Mouse (Mus musculus) left cerebral cortex, adult 9 months (tissue): ENCODE measurements around the gene 1810010H24Rik.
A peak's percentile ranks its signal among the peaks of the same experiment; 100 is the strongest.
"Not testable (repeated sequence)": the region's sequence is repeated elsewhere in the genome, so short reads cannot be mapped to it uniquely, and the experiment has no call there.

Source experiments
- DNase-seq, 2 experiments: peaks; one replicate each; pipeline ENCODE4 v3.0.0; 2022; ENCODE audit warnings: low spot score in 2 of 2

1810010H24Rik gene

DNA sequence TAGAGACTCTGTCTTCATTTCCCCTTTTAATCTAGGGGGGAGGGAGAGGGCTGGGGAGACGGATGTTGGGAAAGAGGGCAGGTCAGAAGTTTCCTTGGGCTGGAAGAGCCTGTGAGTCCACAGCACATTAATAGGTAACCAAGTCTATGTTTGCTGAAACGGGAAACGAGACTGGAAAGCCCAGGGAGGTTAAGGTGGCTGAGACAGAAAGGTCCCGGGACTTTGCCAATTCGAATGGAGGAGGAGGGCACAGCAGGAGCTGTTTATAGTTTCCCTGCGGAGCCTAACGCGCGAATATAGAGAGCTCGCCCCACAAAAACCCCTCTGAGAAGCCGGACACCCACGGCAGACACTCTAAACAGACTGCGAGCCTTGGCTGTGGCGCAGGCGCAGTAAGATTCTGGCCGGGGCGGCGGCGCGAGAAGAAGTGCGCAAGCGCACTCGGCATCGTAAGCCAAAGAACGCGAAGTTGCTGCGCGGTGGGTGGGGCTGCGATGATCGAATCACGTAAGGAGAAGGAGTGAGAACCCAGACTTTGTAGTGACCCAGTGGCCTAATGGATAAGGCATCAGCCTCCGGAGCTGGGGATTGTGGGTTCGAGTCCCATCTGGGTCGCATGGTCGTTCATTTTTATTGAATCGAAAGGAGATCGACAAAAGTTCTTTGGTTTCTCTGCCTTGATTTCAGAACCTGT, 13.0 kb upstream of the 1810010H24Rik start:
- DNase-seq = peak; percentile 93 to 99

DNA sequence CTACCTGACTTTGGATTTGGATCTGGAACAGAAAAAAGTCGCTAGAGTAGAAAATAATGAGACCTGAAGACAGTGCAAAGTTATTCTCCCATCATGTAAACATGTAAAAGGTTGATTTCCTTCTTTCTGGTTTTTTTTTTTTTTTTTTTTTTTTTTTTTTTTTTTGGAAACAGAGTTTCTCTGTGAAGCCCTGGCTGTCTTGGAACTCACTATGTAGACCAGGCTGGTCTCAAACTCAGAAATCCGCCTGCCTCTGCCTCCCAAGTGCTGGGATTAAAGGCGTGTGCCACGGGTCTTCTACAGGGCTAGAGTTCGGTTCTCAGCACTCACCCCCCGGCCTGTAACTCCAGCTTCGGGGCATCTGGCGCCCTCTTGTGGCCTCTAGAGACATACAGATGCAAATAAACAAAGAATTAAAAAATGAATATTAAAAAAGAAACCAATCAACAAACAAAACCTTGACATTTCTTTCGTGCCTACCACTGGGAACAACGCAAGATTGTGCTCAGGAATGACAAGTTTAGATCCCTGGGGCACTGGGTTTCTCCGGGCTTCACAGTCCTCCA, 11.4 kb upstream of the 1810010H24Rik start:
- DNase-seq = no peak

DNA sequence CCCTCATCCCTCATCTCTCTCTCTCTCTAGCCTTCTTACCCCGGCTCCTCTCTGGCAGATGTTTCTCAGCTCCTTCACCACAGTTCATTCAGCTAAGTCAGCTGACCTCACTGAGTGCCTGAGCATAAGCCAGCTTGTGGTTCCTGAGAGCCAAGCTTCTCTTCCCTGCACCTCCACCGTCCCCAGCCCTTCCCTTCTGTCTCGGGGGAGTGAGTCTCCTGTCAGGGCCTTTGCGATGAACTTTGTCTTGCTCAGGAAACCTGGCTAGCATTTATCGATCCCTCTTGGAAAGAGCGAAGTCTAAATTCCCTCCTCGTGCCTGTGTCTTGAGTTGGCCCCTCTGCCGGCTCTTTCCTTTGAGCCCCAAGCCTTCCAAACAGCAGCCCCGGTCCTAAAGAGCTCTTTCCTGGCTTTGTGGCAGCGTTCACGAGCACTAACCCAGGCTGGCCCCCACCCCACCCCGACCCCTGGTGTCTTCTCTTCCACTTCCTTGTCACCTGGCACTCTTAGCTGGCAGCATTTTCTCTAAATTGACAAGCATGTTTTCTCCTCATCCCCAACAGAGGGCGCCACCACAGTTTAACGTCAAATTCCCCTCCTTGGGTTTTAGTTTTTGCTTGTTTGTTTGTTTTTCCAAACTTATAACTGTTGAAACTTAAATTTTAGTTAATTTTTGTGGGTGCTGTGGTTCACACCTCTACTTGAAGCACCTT, 10.7 kb upstream of the 1810010H24Rik start:
- DNase-seq = no peak

DNA sequence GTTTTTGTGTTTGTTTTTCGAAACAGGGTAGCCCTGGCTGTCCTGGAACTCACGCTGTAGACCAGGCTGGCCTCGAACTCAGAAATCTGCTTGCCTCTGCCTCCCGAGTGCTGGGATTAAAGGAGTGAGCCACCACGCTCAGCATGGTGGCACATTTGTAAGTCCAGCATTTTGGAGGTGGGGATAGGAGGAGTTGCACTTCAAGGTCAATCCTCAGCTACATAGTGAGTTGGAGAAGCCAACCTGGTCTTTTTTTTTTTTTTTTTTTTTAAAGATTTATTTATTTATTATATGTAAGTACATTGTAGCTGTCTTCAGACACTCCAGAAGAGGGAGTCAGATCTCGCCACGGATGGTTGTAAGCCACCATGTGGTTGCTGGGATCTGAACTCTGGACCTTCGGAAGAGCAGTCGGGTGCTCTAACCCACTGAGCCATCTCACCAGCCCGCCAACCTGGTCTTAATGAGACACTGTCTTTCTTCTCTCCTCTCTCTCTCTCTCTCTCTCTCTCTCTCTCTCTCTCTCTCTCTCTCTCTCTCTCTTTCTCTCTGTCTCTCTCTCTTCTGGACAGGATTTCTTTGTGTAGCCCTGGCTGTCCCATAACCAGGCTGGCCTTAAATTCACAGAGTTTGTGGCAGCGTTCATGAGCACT, 9.8 kb upstream of the 1810010H24Rik start:
- DNase-seq = not testable (repeated sequence)

DNA sequence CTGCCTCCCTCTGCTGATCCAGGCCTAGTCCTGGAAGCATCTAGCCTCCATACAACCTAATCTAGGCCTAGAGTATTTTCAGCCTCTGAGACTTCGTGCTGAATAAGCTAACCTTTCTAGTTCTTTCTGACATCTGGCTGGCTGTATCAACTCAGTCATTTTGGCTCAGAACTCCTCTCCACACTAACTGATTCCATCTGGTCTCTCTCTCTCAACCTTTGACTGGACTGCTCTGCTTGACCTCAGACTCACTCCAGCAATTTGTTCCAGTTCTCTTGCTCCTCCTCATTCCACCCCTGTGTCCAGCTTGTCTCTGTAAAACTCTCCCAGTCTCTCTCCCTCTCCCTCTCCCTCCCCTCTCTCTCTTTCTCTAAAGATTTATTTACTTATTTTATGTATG, 8.6 kb upstream of the 1810010H24Rik start:
- no peak for DNase-seq

DNA sequence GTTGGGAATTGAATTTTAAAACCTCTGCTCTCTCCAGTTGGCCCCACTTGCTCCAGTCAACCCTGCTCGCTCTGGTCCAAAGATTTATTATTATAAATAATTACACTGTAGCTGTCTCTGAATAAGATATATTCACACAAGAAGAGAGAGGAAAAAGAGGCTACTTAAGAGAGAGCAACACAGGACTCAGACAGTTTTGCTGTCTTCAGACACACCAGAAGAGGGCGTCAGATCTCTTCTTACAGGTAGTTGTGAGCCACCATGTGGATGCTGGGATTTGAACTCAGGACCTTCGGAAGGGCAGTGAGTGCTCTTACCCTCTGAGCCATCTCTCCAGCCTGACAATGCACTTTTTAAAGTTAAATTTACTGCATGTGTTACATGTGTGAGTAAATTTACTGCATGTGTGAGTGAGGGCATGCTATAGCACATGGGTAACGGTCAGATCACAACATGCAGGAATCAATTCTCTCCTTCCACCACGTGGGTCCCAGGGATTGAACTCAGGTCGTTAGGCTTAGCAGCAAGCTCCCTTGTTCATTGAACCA, 8.1 kb upstream of the 1810010H24Rik start:
- DNase-seq = no peak

DNA sequence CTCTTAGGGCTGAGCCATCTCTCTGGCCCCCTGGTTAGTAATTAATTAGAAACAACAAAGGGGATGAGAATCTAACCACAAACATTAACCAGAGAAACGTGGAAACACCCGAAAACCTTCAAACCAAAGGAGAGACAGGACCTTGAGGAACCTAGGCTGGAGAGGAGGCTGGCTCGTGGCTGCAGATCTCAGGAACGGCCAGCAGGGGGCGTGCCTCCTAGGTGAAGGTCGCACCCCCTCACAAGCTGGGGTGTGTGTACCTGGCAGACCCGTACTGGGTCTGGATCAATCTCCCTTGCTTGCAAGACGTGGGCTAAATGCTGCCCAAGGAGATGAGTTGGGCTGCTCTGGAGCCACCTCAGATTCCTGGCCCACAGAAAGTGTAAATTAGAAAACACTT, 6.9 kb upstream of the 1810010H24Rik start:
- DNase-seq = no peak

DNA sequence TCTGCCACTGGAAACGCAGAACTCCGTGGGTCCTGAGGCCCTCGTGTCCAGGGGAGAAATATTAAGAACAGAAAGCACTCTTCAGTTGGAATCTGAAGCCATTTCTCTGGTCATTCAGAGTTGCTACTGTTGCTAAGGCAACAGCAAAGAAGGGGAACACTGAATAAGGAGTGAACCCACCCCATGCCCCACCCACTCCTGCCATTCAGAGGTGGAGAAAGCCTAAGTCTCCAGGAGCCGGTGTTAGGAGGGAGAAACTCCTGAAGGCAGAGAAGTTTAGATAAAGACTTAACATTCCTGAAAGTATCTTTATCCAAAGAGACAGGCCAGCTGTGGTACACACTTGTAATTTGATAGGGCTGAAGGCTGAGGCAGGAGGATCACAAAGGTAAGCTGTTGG, 6.2 kb upstream of the 1810010H24Rik start:
- no peak for DNase-seq

DNA sequence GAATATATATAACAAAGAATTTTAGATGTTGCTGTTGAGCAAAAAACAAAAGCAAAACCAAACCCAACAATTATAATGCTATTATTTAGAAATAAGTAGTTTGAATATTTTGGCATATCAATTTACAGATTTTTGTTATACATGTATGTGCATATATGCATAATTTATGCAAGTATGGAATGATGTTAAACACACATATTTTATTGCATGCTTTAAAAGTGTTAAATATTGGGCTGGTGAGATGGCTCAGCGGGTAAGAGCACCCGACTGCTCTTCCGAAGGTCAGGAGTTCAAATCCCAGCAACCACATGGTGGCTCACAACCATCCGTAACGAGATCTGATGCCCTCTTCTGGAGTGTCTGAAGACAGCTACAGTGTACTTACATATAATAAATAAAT, 5.8 kb upstream of the 1810010H24Rik start:
- DNase-seq = not testable (repeated sequence)

DNA sequence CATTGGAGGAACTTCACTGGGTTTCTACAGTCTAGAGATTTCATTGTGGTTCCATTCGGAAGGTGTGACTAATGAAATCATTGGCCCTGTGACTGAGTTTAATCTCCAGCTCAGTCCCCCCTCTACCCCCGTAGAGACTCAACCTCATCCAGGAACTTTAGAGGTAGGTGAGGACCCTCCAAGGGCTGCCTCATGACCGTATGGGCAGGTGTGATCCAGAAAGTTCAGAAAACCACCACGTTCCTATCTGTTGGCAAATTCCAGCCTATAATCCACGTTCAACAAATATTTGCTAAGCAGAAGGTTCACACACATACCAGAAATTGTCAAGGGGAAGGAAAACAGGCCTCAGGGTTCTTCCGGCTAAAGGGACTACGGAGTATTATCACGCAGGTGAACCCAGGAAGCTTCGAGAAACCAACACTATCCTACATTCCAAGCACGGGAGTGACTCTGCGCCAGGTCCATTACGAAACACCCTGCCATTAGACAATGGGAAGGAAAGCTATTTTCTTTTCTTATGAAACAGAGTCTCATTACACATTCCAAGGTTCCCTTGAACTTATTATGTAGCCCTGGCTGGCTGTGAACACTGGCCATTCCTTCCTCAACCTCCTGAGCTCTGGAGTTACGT, 3.3 kb upstream of the 1810010H24Rik start:
- DNase-seq = no peak

DNA sequence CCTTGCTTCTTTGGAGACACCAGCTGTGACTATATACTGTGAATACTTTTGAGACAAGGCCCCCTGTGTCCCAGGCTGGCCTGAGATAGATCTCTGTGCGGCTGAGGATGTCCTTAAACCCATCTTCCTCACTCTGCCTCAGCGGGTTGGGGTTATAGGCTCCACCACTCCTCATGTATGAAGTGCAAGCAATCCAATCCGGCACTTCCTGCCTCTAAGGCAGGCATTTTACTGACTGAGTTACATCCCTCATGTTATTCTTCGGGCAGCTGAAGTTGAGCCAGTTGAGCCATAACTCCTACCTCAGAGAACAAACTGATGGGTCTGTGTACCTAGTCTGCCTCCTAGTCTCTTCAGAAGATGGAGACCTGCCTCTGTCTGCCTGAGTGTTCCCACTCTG, 1.1 kb upstream of the 1810010H24Rik start:
- DNase-seq = no peak

DNA sequence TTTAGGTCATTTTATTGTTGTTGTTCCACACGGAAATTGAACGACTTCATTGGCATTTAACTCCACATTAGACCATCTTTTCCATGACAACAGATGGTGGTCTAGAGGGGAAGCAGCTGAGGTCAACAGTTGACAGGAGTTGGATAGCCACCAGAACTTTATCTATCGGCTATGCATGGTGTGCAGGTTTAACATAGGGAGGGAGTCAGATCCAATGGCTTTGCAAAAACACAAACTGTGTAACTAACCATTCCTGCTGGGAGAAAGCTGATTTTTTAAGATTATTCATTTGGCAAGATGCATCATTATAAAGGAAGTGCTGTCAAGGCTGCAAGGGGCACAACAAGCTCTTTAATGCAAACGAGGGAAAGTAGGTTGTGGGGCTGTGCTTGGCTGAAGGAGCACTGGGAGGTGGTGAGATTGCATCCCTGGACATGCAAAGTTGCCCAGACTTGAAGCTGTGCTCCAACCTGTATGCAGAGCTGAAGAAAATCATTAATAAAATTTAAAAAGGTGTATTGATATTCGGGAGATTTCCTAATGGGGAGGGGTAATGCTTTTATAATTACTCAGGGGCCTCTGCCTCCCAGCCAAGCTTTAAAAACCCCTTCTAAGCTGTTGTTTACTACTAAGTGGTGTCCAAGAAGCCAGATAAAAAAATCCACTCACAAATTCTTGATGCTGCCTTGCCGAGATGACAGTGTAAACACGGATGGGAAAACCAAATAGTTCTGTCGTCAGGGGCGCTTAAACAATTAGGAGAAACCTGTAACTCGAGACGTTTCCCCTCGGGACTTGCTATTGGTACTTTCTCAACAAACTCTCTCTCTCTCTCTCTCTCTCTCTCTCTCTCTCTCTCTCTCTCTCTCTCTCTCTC, 1.3 kb downstream of the 1810010H24Rik start:
- no peak for DNase-seq

DNA sequence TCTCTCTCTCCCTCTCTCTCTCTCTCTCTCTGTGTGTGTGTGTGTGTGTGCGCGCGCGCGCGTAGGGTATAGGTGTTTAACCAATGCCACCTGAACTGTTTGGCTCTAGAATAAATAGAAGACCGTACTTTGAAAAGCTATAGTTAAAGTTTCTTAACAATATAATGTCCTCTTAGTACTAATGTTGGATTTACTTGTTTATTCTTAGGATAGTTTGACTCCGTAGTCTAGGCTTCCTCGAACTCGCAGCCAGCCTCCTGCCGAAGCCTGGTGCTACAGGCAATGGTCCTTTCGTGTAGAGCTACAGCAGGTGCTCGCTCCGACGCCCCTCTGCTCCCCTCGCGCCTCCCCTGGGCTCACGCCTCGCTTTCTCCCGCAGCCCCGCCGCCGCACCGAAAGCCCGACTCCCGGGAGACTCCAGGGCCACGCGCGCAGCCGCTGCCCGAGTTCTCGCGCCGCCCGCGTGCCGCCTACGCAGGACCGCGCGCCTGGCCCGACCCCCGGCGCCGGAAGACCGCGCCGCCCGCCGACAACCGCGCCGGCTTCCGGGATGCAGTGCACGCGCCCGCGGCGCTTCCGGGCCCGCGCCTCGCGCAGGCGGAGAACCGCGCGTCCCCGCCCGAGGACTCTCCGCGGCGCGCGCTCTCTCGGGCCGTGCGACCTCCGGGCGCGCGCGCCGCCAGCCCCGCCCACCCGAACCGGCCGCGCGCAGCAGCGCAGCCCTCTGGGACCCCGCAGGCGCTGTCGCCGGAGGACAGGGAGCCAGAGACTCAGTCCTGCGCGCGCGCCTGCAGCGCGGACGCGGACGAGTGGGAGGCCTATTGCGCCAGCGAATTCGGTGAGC, 2.2 kb downstream of the 1810010H24Rik start:
- DNase-seq = peak in 1 of 2 experiments; percentile 71

DNA sequence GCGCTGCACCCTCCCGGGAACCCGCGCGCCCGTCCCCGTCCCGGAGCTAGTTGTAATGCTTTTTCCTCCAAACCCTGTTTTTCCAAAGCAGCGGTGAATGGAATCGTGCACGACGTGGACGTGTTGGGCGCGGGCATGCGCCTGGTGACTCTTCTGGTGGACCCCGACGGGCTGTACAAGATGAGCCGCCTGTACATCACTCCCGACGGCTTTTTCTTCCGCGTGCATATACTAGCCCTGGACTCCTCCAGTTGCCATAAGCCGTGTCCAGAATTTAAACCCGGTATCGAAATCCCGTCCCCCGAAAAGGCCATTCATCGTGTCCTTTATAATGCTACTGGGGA, 2.8 kb downstream of the 1810010H24Rik start:
- DNase-seq = peak in 1 of 2 experiments; percentile 82

DNA sequence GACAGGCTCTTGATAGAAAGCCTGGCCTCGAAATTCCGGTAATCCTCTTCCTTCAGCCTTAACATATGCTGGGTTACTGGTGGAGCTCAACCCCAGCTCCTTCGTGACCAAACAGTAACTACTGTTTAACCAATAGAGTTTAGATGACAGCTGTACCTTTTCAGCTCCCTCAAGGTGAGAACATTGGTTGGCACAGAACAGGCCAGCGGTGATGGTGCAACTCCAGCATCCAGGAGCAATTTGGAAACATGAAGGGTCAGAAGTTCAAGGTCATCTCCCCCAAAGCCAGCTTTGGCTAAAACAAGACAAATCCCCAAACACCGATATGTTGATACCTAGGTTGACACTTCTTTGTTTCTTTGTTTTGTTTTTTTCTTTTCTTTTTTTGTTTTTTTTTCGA, 3.3 kb downstream of the 1810010H24Rik start:
- DNase-seq = no peak

DNA sequence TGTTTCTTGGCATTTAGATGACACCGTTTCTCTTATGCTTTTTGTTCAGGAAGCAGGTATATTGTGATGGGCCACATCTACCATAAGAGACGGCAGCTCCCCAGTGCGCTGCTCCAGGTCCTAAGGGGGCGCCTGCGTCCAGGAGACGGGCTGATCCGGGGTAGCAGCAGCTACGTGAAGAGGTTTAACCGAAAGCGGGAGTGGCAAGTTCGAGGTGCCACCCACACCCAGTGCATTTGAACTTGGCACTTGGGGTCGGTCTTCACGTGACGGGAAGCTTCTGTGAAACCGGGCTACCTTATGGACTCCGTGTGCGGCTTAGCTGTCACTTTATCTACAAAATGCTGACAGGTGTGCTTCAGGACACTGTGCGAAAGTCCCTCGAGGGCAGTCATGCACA, 4.1 kb downstream of the 1810010H24Rik start:
- no peak for DNase-seq

DNA sequence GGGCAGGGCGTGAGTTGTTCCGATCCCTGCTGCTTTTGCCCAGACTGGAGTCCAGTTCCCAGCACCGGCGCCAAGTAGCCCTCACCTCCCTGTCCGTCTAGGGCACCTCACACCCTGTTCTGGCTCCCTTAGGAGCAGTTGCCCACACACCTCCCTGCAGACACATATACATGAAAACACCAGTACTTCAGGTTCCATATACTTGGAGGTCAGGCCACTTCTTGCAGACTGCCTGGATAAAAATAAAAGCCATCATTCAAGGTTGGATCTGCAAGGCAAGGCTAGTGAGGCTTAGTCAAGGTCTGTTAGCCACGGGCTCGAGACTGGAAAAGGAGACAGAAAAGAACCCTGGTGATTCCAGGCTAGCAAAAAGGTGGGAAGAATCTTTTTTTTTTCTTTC, 6.2 kb downstream of the 1810010H24Rik start:
- DNase-seq = no peak

DNA sequence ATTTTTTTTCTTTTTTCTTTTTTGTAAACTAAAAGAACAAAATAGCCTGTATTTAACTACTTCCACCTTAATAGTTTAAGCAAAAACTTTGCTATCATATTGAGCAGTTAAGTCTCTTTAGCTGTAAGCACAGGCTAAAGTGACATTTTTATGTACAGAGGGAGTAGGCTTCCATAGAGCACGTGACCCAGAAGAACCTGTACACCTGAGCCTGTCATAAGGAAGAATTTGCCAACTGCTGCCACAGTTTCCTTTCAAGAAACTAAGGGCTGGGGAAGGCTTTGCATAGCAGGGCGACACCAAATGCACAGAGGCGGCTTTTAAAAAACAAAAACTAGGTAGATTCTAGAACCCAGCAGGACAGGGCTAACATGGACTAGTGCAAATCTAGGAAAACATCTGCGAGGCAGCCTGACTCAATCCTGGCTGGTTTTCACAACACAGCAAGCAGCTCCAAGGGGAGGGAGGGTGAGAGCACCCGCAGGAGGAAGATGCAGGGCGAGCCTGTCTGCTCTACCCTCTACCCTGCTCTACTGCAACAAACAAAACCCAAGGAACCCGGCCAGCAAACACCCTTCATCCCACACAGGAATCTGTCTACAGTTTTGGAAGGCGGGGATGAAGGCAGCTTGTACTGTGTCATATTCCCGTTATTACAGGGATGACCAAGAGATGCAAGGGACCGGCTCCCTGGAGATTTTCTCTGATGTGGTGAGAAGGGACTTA, 8.8 kb downstream of the 1810010H24Rik start:
- DNase-seq = no peak

DNA sequence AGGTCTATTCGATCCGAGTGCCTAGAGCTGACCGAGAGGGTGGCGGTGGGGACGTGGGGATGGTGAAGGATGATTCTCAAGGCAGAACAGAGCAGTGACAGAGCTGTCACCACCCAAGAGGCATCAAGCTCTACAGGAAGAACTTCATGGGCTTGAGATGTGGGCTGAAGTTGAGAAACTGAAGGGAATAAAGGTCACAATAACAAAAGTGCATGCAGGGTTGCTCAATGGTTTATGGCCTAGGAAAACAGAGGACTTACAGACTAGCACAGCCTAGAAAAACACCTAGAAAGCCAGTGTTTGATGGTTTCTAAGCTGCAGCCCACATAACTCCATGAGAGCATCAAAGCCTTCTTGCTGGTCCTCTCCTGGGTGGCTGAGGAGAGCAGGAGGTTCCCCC, 13.9 kb downstream of the 1810010H24Rik start:
- DNase-seq = no peak
